Mouse (Mus musculus): ENCODE results near the gene Ech1.

GRCm38 (mm10) chr7:28817957-28818356 lies 7.1 kb upstream of the Ech1 start:
- TF ChIP-seq CTCF (IDR thresholded peaks at IDR 0.05; ENCODE audit: control insufficient read depth, insufficient read depth, low read length), result no peak
- no peak for TF ChIP-seq POLR2A (IDR thresholded peaks at IDR 0.05; ENCODE audit: borderline replicate concordance, control insufficient read depth, low read depth, low read length)

Measured in bone marrow, adult 2 months (tissue).